Mouse (Mus musculus) left cerebral cortex, adult 9 months (tissue): ENCODE results near the gene Stx12.

ENCODE experiments used
- DNase-seq, 2 experiments: peaks; one replicate each; pipeline ENCODE4 v3.0.0; 2022; ENCODE audit warnings: low spot score in 2 of 2

Gene Stx12

GRCm38 (mm10) chr4:132864856-132865255 lies 19.5 kb downstream of the Stx12 start:
- no peak for DNase-seq

GRCm38 (mm10) chr4:132863012-132863411 lies 21.3 kb downstream of the Stx12 start:
- no peak for DNase-seq

GRCm38 (mm10) chr4:132860880-132861279 lies 23.4 kb downstream of the Stx12 start:
- no peak for DNase-seq

- no peak for DNase-seq
These were observed 40.6 kb downstream of the Stx12 start for GRCm38 (mm10) chr4:132843705-132844071.

GRCm38 (mm10) chr4:132842970-132843704 lies 41.2 kb downstream of the Stx12 start, which contains the start of gene Ppp1r8:
Gene Ppp1r8, minus strand, starts transcription at chr4:132843169.
- peak; percentile 83 to 88 for DNase-seq

- DNase-seq = peak in 1 of 2 experiments; percentile 9
These were observed 41.9 kb downstream of the Stx12 start for GRCm38 (mm10) chr4:132842281-132842906.

GRCm38 (mm10) chr4:132841493-132841892 lies 42.8 kb downstream of the Stx12 start:
- DNase-seq = no peak

GRCm38 (mm10) chr4:132823614-132824366 lies 60.5 kb downstream of the Stx12 start:
- DNase-seq = peak in 1 of 2 experiments; percentile 74

- DNase-seq = no peak
These were observed 65.9 kb downstream of the Stx12 start for GRCm38 (mm10) chr4:132818442-132818841.

GRCm38 (mm10) chr4:132816855-132817254 lies 67.5 kb downstream of the Stx12 start:
- DNase-seq = no peak

- no peak for DNase-seq
These were observed 67.9 kb downstream of the Stx12 start for GRCm38 (mm10) chr4:132816404-132816803.

GRCm38 (mm10) chr4:132809621-132810020 lies 74.7 kb downstream of the Stx12 start:
- peak; percentile 40 to 77 for DNase-seq

GRCm38 (mm10) chr4:132807771-132808641 lies 76.3 kb downstream of the Stx12 start:
- no peak for DNase-seq

- DNase-seq = no peak
These were observed 77.6 kb downstream of the Stx12 start for GRCm38 (mm10) chr4:132806620-132807191.

GRCm38 (mm10) chr4:132805599-132806197 lies 78.6 kb downstream of the Stx12 start:
- no peak for DNase-seq

- DNase-seq = no peak
These were observed 79.2 kb downstream of the Stx12 start for GRCm38 (mm10) chr4:132805146-132805545.

- no peak for DNase-seq
These were observed 80.0 kb downstream of the Stx12 start for GRCm38 (mm10) chr4:132804331-132804730.

GRCm38 (mm10) chr4:132803876-132804275 lies 80.4 kb downstream of the Stx12 start:
- no peak for DNase-seq
